In the genomic region with DNA sequence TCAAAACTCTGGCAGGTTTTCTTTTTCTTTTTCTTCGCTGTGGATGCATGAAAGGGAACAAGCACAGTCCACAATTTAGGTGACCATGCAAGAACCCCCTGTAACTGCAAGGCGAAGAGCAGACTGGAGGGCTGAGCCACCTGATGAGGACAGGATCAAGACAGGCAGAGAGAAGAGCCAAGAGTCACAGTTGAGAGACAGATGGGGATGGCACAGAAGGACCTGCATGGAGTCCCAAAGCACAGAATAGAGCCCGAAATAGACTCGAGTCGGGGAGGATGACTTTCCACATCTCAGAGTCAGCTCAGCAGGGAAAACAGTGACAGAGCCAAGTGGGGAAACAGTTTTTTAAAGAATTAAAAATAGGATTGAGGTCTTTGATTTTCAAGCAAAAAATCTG, we compare ENCODE assay signal across 15 mouse cellular contexts. TPM values are rescaled to one million over a fixed set of nuclear protein-coding genes. Genes with fewer than 3 reads are reported as not detected.
DNase-seq lines count a peak whose midpoint lies in the region; ATAC-seq and TF ChIP-seq lines count a peak whose summit lies in the region.
"Had no signal": no experiment of that assay in that cellular context is flagged by ENCODE, and none has a peak within 500 bp of the region (broad histone marks: within the 10 kb centered on the region; RNA-seq: fewer than 3 reads in every experiment).

No protein-coding gene starts in this region.

- H3K4me1 ChIP-seq in hindbrain, postnatal 0 days (ENCODE audit: insufficient read depth, low read length): no peaks in the 10 kb centered on the region
- peaks cover 4% of the 10 kb centered on the region; the same call in 1 of the 2 replicates for H3K4me1 ChIP-seq in hindbrain, embryonic 14.5 days (replicated peaks; ENCODE audit: control insufficient read depth, insufficient read depth, low read length)
- peaks cover 4% of the 10 kb centered on the region for H3K4me1 ChIP-seq in lung, embryonic 15.5 days
- H3K4me1 ChIP-seq: forebrain, embryonic 10.5 days; limb, embryonic 12.5 days; liver, embryonic 12.5 days had no signal

- WGBS in hindbrain, postnatal 0 days: 58% methylated on average over 5 of the region's 5 CpGs
- 71% methylated on average over 5 of the region's 5 CpGs for WGBS in hindbrain, embryonic 14.5 days
- WGBS in lung, embryonic 15.5 days: 52% methylated on average over 5 of the region's 5 CpGs

- H3K27me3 ChIP-seq in hindbrain, postnatal 0 days (ENCODE audit: insufficient read depth, low read length): no peaks in the 10 kb centered on the region
- H3K27me3 ChIP-seq in hindbrain, embryonic 14.5 days (ENCODE audit: control insufficient read depth, insufficient read depth, low read length): no peaks in the 10 kb centered on the region
- no peaks in the 10 kb centered on the region for H3K27me3 ChIP-seq in lung, embryonic 15.5 days
- H3K27me3 ChIP-seq: limb, embryonic 12.5 days; liver, embryonic 12.5 days; Patski had no signal

- H3K9ac ChIP-seq in hindbrain, postnatal 0 days (replicated peaks; ENCODE audit: low read length): no peak overlapping the region
- no peak overlapping the region for H3K9ac ChIP-seq in hindbrain, embryonic 14.5 days
- H3K9ac ChIP-seq in lung, embryonic 15.5 days: no peak overlapping the region
- H3K9ac ChIP-seq: limb, embryonic 12.5 days; liver, embryonic 12.5 days had no signal

- no peak overlapping the region for H3K27ac ChIP-seq in hindbrain, postnatal 0 days
- H3K27ac ChIP-seq in hindbrain, embryonic 14.5 days: no peak overlapping the region
- 0 out of 2 replicates have a peak overlapping the region, but pooled peaks have one; percentile 15 for H3K27ac ChIP-seq in lung, embryonic 15.5 days
- H3K27ac ChIP-seq: forebrain, embryonic 10.5 days; gastrocnemius, adult 2 months; limb, embryonic 12.5 days; liver, embryonic 12.5 days; macrophage; stomach, postnatal 0 days had no signal

- no peak overlapping the region for H3K4me3 ChIP-seq in hindbrain, postnatal 0 days (ENCODE audit: low read length)
- H3K4me3 ChIP-seq in hindbrain, embryonic 14.5 days (replicated peaks; ENCODE audit: low read length): no peak overlapping the region
- H3K4me3 ChIP-seq in lung, embryonic 15.5 days: no peak overlapping the region
- H3K4me3 ChIP-seq: forebrain, embryonic 10.5 days; gastrocnemius, adult 2 months; limb, embryonic 12.5 days; liver, embryonic 12.5 days had no signal

- H3K4me2 ChIP-seq in hindbrain, postnatal 0 days (ENCODE audit: low read depth, low read length): no peak overlapping the region
- H3K4me2 ChIP-seq in hindbrain, embryonic 14.5 days (replicated peaks): no peak overlapping the region
- no peak overlapping the region for H3K4me2 ChIP-seq in lung, embryonic 15.5 days
- H3K4me2 ChIP-seq: limb, embryonic 12.5 days; liver, embryonic 12.5 days had no signal

- no peaks in the 10 kb centered on the region for H3K9me3 ChIP-seq in hindbrain, postnatal 0 days (ENCODE audit: low read length)
- no peaks in the 10 kb centered on the region for H3K9me3 ChIP-seq in hindbrain, embryonic 14.5 days (ENCODE audit: control insufficient read depth, low read length)
- no peaks in the 10 kb centered on the region for H3K9me3 ChIP-seq in lung, embryonic 15.5 days
- H3K9me3 ChIP-seq: forebrain, embryonic 10.5 days; G1E; limb, embryonic 12.5 days; liver, embryonic 12.5 days had no signal

- no peak for TF ChIP-seq CTCF in hindbrain, postnatal 0 days (IDR thresholded peaks at IDR 0.05; ENCODE audit: low read depth)

- peak; percentile 36 for DNase-seq in cerebellum, adult 9-10 months
- DNase-seq in cerebellum, adult 11-12 months: no peak
- no peak for DNase-seq in hindbrain, postnatal 0 days (ENCODE audit: low spot score)
- no peak for DNase-seq in hindbrain, embryonic 14.5 days (ENCODE audit: low spot score)
- DNase-seq in lung, postnatal 4 days: no peak
- peak; percentile 39 to 50 for DNase-seq in cerebellum, postnatal 25 days

- H3K36me3 ChIP-seq in hindbrain, postnatal 0 days (ENCODE audit: insufficient read depth, low read length): no peaks in the 10 kb centered on the region
- no peaks in the 10 kb centered on the region for H3K36me3 ChIP-seq in hindbrain, embryonic 14.5 days (replicated peaks; ENCODE audit: control insufficient read depth, insufficient read depth)
- peaks cover 18% of the 10 kb centered on the region; the same call in 1 of the 2 replicates for H3K36me3 ChIP-seq in lung, embryonic 15.5 days

- ATAC-seq in hindbrain, postnatal 0 days: peak; percentile 46; the same call in 1 of the 2 replicates
- no peak for ATAC-seq in hindbrain, embryonic 14.5 days (ENCODE audit: low FRiP score)
- no peak for ATAC-seq in lung, embryonic 15.5 days (ENCODE audit: borderline replicate concordance, extremely low read depth, low FRiP score, low TSS enrichment)
- ATAC-seq: liver, embryonic 12.5 days had no signal

RNA-seq across cellular contexts. Expression of a gene that starts 50.9 kb away (rescaled TPM):
- total RNA-seq in hindbrain, postnatal 0 days (2014; rRNA removed): 41.6 and 49.8 TPM in 2 replicates
- 45.5 and 48.6 TPM in 2 replicates for polyA plus RNA-seq in hindbrain, postnatal 0 days (2015; fragmentation: Nextera tagmentation; extraction: Ambion mirVana)
- polyA plus RNA-seq in hindbrain, embryonic 14.5 days (2014; fragmentation: Nextera tagmentation; extraction: Ambion mirVana): 42.1 and 42.4 TPM in 2 replicates
- 24.5 and 25.4 TPM in 2 replicates for polyA plus RNA-seq in lung, embryonic 15.5 days (2015; fragmentation: Nextera tagmentation; extraction: Ambion mirVana)

Comparison
In these comparisons a context has a peak if more than half of its experiments do, and no peak if none do; other contexts are left out.
1. DNase-seq: peak in cerebellum, adult 9-10 months (single experiment) and cerebellum, postnatal 25 days (2 of 2); none in cerebellum, adult 11-12 months (single experiment), hindbrain, postnatal 0 days (single experiment), hindbrain, embryonic 14.5 days (single experiment) and lung, postnatal 4 days (0 of 2).